Mouse (Mus musculus): ENCODE results near the gene Hap1. TPM values are rescaled to one million over a fixed set of nuclear protein-coding genes. Genes with fewer than 3 reads are reported as not detected.

Gene Hap1
- polyA plus RNA-seq, 1 experiment from 2014 or later: 13.5 TPM

GRCm38 (mm10) chr11:100398517-100398916 is 42.6 kb upstream of the Hap1 start:
- WGBS: 91% methylated on average over 7 of the region's 7 CpGs
- H3K4me3 ChIP-seq (ENCODE audit: low read length): no peak overlapping the region
- 0 out of 2 replicates have a peak overlapping the region, but pooled peaks have one; percentile 58 for H3K4me2 ChIP-seq (ENCODE audit: low read depth, low read length)
- H3K9me3 ChIP-seq (ENCODE audit: control insufficient read depth, low read length): no peaks in the 10 kb centered on the region
- peak overlapping the region; percentile 34; the same call in 1 of the 2 replicates for H3K27ac ChIP-seq (ENCODE audit: low read length)
- peaks cover 58% of the 10 kb centered on the region for H3K4me1 ChIP-seq (ENCODE audit: control insufficient read depth, insufficient read depth, low read length)
- ATAC-seq: no peak
- H3K36me3 ChIP-seq (ENCODE audit: control insufficient read depth, insufficient read depth, low read length): no peaks in the 10 kb centered on the region
- no peak overlapping the region for H3K9ac ChIP-seq (ENCODE audit: low read depth, low read length)
- H3K27me3 ChIP-seq (replicated peaks; ENCODE audit: control insufficient read depth, insufficient read depth, low read length): no peaks in the 10 kb centered on the region

- Histone ChIP-seq H3K36me3 (ENCODE audit: control insufficient read depth, insufficient read depth, low read length) (no peaks in the 10 kb centered on the region), H3K9ac (ENCODE audit: low read depth, low read length) (peak within 1 kb of the TSS; percentile 95), H3K4me3 (ENCODE audit: low read length) (peak within 1 kb of the TSS; percentile 84), H3K4me2 (ENCODE audit: low read depth, low read length) (peak within 1 kb of the TSS; percentile 62), H3K27me3 (replicated peaks; ENCODE audit: control insufficient read depth, insufficient read depth, low read length) (no peaks in the 10 kb centered on the region), H3K4me1 (ENCODE audit: control insufficient read depth, insufficient read depth, low read length) (peaks cover 58% of the 10 kb centered on the region), H3K27ac (ENCODE audit: low read length) (peak within 1 kb of the TSS; percentile 99), H3K9me3 (ENCODE audit: control insufficient read depth, low read length) (no peaks in the 10 kb centered on the region)
- ATAC-seq: peak; percentile 96
- WGBS: under 1% methylated on average over 37 of the region's 37 CpGs
Observed at GRCm38 (mm10) chr11:100397600-100398389, 41.9 kb upstream of the Hap1 start, which contains the start of gene Jup. Gene Jup (minus strand): TSS chr11:100397763.

- H3K9me3 ChIP-seq (ENCODE audit: control insufficient read depth, low read length): no peaks in the 10 kb centered on the region
- H3K9ac ChIP-seq (ENCODE audit: low read depth, low read length): peak overlapping the region; percentile 95
- ATAC-seq: peak; percentile 63
- peak overlapping the region; percentile 62 for H3K4me2 ChIP-seq (ENCODE audit: low read depth, low read length)
- H3K4me3 ChIP-seq (ENCODE audit: low read length): peak overlapping the region; percentile 84
- H3K4me1 ChIP-seq (ENCODE audit: control insufficient read depth, insufficient read depth, low read length): peaks cover 56% of the 10 kb centered on the region
- no peaks in the 10 kb centered on the region for H3K36me3 ChIP-seq (ENCODE audit: control insufficient read depth, insufficient read depth, low read length)
- 2% methylated on average over 42 of the region's 42 CpGs for WGBS
- H3K27me3 ChIP-seq (replicated peaks; ENCODE audit: control insufficient read depth, insufficient read depth, low read length): no peaks in the 10 kb centered on the region
- H3K27ac ChIP-seq (ENCODE audit: low read length): peak overlapping the region; percentile 99
Observed at GRCm38 (mm10) chr11:100396886-100397599, 41.1 kb upstream of the Hap1 start.

GRCm38 (mm10) chr11:100395861-100396631 is 40.1 kb upstream of the Hap1 start:
- peak overlapping the region; percentile 84 for H3K4me3 ChIP-seq (ENCODE audit: low read length)
- peak overlapping the region; percentile 62 for H3K4me2 ChIP-seq (ENCODE audit: low read depth, low read length)
- H3K36me3 ChIP-seq (ENCODE audit: control insufficient read depth, insufficient read depth, low read length): no peaks in the 10 kb centered on the region
- ATAC-seq: no peak
- H3K27me3 ChIP-seq (replicated peaks; ENCODE audit: control insufficient read depth, insufficient read depth, low read length): no peaks in the 10 kb centered on the region
- no peaks in the 10 kb centered on the region for H3K9me3 ChIP-seq (ENCODE audit: control insufficient read depth, low read length)
- peak overlapping the region; percentile 95 for H3K9ac ChIP-seq (ENCODE audit: low read depth, low read length)
- peak overlapping the region; percentile 99 for H3K27ac ChIP-seq (ENCODE audit: low read length)
- H3K4me1 ChIP-seq (ENCODE audit: control insufficient read depth, insufficient read depth, low read length): peaks cover 61% of the 10 kb centered on the region
- 18% methylated on average over 17 of the region's 17 CpGs for WGBS

GRCm38 (mm10) chr11:100395200-100395599 is 39.3 kb upstream of the Hap1 start:
- Histone ChIP-seq H3K4me2 (ENCODE audit: low read depth, low read length) (peak overlapping the region; percentile 62), H3K9me3 (ENCODE audit: control insufficient read depth, low read length) (no peaks in the 10 kb centered on the region), H3K36me3 (ENCODE audit: control insufficient read depth, insufficient read depth, low read length) (no peaks in the 10 kb centered on the region), H3K27me3 (replicated peaks; ENCODE audit: control insufficient read depth, insufficient read depth, low read length) (no peaks in the 10 kb centered on the region), H3K9ac (ENCODE audit: low read depth, low read length) (peak overlapping the region; percentile 54), H3K27ac (ENCODE audit: low read length) (peak overlapping the region; percentile 99), H3K4me1 (ENCODE audit: control insufficient read depth, insufficient read depth, low read length) (peaks cover 62% of the 10 kb centered on the region), H3K4me3 (ENCODE audit: low read length) (peak overlapping the region; percentile 84)
- WGBS: 20% methylated on average over 11 of the region's 11 CpGs
- peak; percentile 38 for ATAC-seq

- Histone ChIP-seq H3K9ac (ENCODE audit: low read depth, low read length) (peak overlapping the region; percentile 54), H3K4me3 (ENCODE audit: low read length) (peak overlapping the region; percentile 84), H3K4me2 (ENCODE audit: low read depth, low read length) (peak overlapping the region; percentile 62), H3K4me1 (ENCODE audit: control insufficient read depth, insufficient read depth, low read length) (peaks cover 69% of the 10 kb centered on the region), H3K9me3 (ENCODE audit: control insufficient read depth, low read length) (no peaks in the 10 kb centered on the region), H3K27me3 (replicated peaks; ENCODE audit: control insufficient read depth, insufficient read depth, low read length) (no peaks in the 10 kb centered on the region), H3K36me3 (ENCODE audit: control insufficient read depth, insufficient read depth, low read length) (no peaks in the 10 kb centered on the region), H3K27ac (ENCODE audit: low read length) (peak overlapping the region; percentile 99)
- no peak for ATAC-seq
- 48% methylated on average over 5 of the region's 5 CpGs for WGBS
Observed at GRCm38 (mm10) chr11:100394353-100395074, 38.6 kb upstream of the Hap1 start.

- no peaks in the 10 kb centered on the region for H3K36me3 ChIP-seq (ENCODE audit: control insufficient read depth, insufficient read depth, low read length)
- WGBS: 57% methylated on average over 7 of the region's 7 CpGs
- H3K4me2 ChIP-seq (ENCODE audit: low read depth, low read length): peak overlapping the region; percentile 37
- H3K4me1 ChIP-seq (ENCODE audit: control insufficient read depth, insufficient read depth, low read length): peaks cover 71% of the 10 kb centered on the region
- no peak for ATAC-seq
- no peaks in the 10 kb centered on the region for H3K27me3 ChIP-seq (replicated peaks; ENCODE audit: control insufficient read depth, insufficient read depth, low read length)
- H3K9ac ChIP-seq (ENCODE audit: low read depth, low read length): 0 out of 2 replicates have a peak overlapping the region, but pooled peaks have one; percentile 25
- no peaks in the 10 kb centered on the region for H3K9me3 ChIP-seq (ENCODE audit: control insufficient read depth, low read length)
- H3K27ac ChIP-seq (ENCODE audit: low read length): 0 out of 2 replicates have a peak overlapping the region, but pooled peaks have one; percentile 37
- H3K4me3 ChIP-seq (ENCODE audit: low read length): peak overlapping the region; percentile 3; the same call in 1 of the 2 replicates
Observed at GRCm38 (mm10) chr11:100393733-100394132, 37.8 kb upstream of the Hap1 start.

- Histone ChIP-seq H3K4me1 (ENCODE audit: control insufficient read depth, insufficient read depth, low read length) (peaks cover 73% of the 10 kb centered on the region), H3K9me3 (ENCODE audit: control insufficient read depth, low read length) (no peaks in the 10 kb centered on the region), H3K36me3 (ENCODE audit: control insufficient read depth, insufficient read depth, low read length) (no peaks in the 10 kb centered on the region), H3K27ac (ENCODE audit: low read length) (peak overlapping the region; percentile 54), H3K4me2 (ENCODE audit: low read depth, low read length) (no peak overlapping the region), H3K4me3 (ENCODE audit: low read length) (no peak overlapping the region), H3K9ac (ENCODE audit: low read depth, low read length) (no peak overlapping the region), H3K27me3 (replicated peaks; ENCODE audit: control insufficient read depth, insufficient read depth, low read length) (no peaks in the 10 kb centered on the region)
- no peak for ATAC-seq
- 70% methylated on average over 5 of the region's 5 CpGs for WGBS
Observed at GRCm38 (mm10) chr11:100392958-100393357, 37.0 kb upstream of the Hap1 start.
